Mouse (Mus musculus) thymus, adult 2 months (tissue): ENCODE results near the gene Mapk9. TPM values are rescaled to one million over a fixed set of nuclear protein-coding genes. Genes with fewer than 3 reads are reported as not detected.

Experiments
- DNase-seq: peaks from one replicate; pipeline ENCODE4 v3.0.0; 2021
- H3K27ac ChIP-seq: fragments of 200-500 bp; 2 replicates; pipeline ENCODE4 v1.5.1; 2012; ENCODE audit warnings: low read length, control low read depth; ENCODE audit not compliant: control insufficient read depth, insufficient read depth
- H3K27me3 ChIP-seq: fragments of 200-500 bp; 2 replicates; pipeline ENCODE4 v1.6.1; 2012; ENCODE audit warnings: mild to moderate bottlenecking, low read length, moderate library complexity, mixed read lengths; ENCODE audit not compliant: control insufficient read depth, insufficient read depth
- H3K36me3 ChIP-seq: fragments of 200-500 bp; 2 replicates; pipeline ENCODE4 v1.6.1; 2012; ENCODE audit warnings: mild to moderate bottlenecking, low read length, moderate library complexity; ENCODE audit not compliant: control insufficient read depth, insufficient read depth
- H3K4me1 ChIP-seq: fragments of 200-500 bp; replicated peaks from 2 replicates; pipeline ENCODE4 v1.6.1; 2012; ENCODE audit warnings: low read length; ENCODE audit not compliant: control insufficient read depth, insufficient read depth
- H3K4me3 ChIP-seq: fragments of 200-500 bp; 2 replicates; pipeline ENCODE4 v1.5.1; 2012; ENCODE audit warnings: mild to moderate bottlenecking, low read length, control low read depth, moderate library complexity; ENCODE audit not compliant: control insufficient read depth, insufficient read depth
- CTCF ChIP-seq: fragments of 200-500 bp; IDR thresholded peaks from 2 replicates; pipeline ENCODE4 v1.5.1; 2012; ENCODE audit warnings: mild to moderate bottlenecking, control low read depth, low read length, moderate library complexity, borderline replicate concordance; ENCODE audit not compliant: control insufficient read depth, poor library complexity, insufficient read depth; ENCODE audit errors: extremely low read depth
- POLR2A ChIP-seq: fragments of 200-500 bp; IDR thresholded peaks from 2 replicates; pipeline ENCODE4 v1.6.1; 2012; ENCODE audit warnings: mild to moderate bottlenecking, low read length, control low read depth, moderate library complexity; ENCODE audit not compliant: control insufficient read depth, poor library complexity, insufficient read depth; ENCODE audit errors: extremely low read depth
- WGBS: fragments of 180-500 bp; shearing (Covaris S2); methylation state at CpG from one replicate; pipeline ENCODE4 v1.1.7; 2018; 5-methylcytosine and 5-hydroxymethylcytosine counted together
- polyA plus RNA-seq: library from polyadenylated mRNA; depleted of rRNA; stranded (reverse); fragments of >200 nt; gene quantifications from 2 replicates; pipeline ENCODE4 v1.2.3, GENCODE M21; 2012

The Mapk9 gene
- polyA plus RNA-seq, 1 experiment: 30.1 TPM

DNA sequence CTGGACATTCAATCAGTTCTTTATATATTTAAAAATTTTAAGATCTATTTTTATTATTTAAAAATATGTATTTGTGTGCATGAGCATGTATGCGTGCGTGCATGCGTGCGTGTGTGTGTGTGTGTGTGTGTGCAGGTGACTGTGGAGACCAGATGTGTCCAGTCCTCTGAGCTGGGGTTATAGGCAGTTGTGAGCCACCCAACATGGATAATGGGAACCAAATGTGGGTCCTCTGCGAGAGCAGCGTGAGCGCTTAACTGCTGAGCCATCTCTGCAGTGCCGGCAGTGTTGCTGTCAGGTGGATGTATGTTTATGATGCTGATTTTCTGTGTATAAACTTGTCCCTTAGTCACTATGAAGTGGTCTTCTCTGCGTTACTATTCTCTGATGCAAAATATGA lies 77.0 kb downstream of the Mapk9 start:
- H3K27me3 ChIP-seq: no peaks in the 10 kb centered on the region; the same call in 1 of the 2 replicates
- H3K4me3 ChIP-seq: no peak overlapping the region
- H3K4me1 ChIP-seq: no peaks in the 10 kb centered on the region
- TF ChIP-seq CTCF: no peak
- no peak for TF ChIP-seq POLR2A
- no peak overlapping the region for H3K27ac ChIP-seq
- DNase-seq: no peak
- 94% methylated on average over 9 of the region's 9 CpGs for WGBS
- no peaks in the 10 kb centered on the region for H3K36me3 ChIP-seq

DNA sequence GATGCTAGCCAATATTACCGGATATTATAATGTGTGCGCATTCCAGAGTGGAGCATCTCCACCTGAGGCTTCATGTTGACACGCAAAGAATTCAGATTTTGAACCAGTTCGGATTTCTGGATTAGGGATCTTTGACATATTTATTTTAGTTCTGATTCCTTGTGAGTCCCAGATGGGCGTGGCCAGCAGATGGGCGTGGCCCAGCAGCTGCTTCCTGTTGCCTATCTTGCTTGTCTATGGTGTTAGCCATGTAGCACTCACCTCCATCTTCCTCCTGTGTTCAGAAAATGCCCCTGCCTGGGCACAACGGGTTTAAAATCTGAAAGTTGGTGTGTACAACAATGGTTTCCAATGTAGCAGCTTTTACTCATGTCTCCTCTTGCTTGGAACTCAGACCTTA lies 79.6 kb downstream of the Mapk9 start:
- no peaks in the 10 kb centered on the region; the same call in 1 of the 2 replicates for H3K27me3 ChIP-seq
- WGBS: 77% methylated on average over 7 of the region's 7 CpGs
- H3K36me3 ChIP-seq: no peaks in the 10 kb centered on the region
- no peaks in the 10 kb centered on the region for H3K4me1 ChIP-seq
- TF ChIP-seq POLR2A (no peak), CTCF (no peak)
- DNase-seq: no peak
- no peak overlapping the region for H3K27ac ChIP-seq
- no peak overlapping the region for H3K4me3 ChIP-seq

- TF ChIP-seq POLR2A (no peak), CTCF (no peak)
These were observed 80.6 kb downstream of the Mapk9 start for GRCm38 (mm10) chr11:49927169-49927568.

GRCm38 (mm10) chr11:49927670-49928069 lies 81.1 kb downstream of the Mapk9 start:
- DNase-seq: no peak
- TF ChIP-seq POLR2A (no peak), CTCF (no peak)
- WGBS: 88% methylated on average over 6 of the region's 6 CpGs
- no peaks in the 10 kb centered on the region for H3K36me3 ChIP-seq
- no peaks in the 10 kb centered on the region for H3K27me3 ChIP-seq
- no peaks in the 10 kb centered on the region for H3K4me1 ChIP-seq
- H3K27ac ChIP-seq: no peak overlapping the region
- no peak overlapping the region for H3K4me3 ChIP-seq

More at GRCm38 (mm10) chr11:49927169-49927568, 80.6 kb downstream of the Mapk9 start:
- no peak for DNase-seq
- Histone ChIP-seq H3K27ac (no peak overlapping the region), H3K4me1 (no peaks in the 10 kb centered on the region), H3K27me3 (no peaks in the 10 kb centered on the region), H3K36me3 (no peaks in the 10 kb centered on the region), H3K4me3 (no peak overlapping the region)
- 41% methylated on average over 4 of the region's 4 CpGs for WGBS

DNA sequence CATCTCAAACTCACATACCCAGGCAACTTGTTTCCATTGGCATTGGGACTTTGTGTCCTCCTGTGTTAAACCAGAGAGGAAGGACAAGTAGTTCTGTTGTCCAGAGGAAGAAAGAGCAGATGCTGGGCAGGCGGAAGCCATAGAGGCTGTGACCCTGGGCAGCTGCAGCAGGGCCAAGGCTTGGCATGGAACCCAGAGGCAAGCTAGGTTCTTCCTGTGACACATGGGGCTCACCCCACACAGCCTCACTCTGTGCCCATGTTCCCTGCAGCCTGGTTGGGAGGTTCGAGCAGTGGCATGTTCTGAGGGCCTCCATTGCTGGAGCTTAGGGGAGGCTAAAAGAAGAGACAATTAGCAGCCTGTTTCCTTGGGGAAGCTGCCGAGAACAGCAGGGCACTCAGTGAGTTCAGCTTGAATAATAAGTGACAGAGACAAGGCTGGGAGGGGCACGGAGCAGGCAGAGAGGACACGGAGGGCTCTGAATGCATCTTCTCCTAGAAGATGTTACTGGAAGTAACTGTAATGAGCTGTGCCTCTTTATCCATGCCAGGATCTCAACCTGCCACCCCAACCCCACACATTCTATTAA lies 84.6 kb downstream of the Mapk9 start:
- no peak overlapping the region for H3K27ac ChIP-seq
- no peaks in the 10 kb centered on the region for H3K4me1 ChIP-seq
- no peaks in the 10 kb centered on the region for H3K36me3 ChIP-seq
- WGBS: 76% methylated on average over 5 of the region's 5 CpGs
- no peaks in the 10 kb centered on the region for H3K27me3 ChIP-seq
- no peak overlapping the region for H3K4me3 ChIP-seq
- TF ChIP-seq CTCF (no peak), POLR2A (no peak)
- DNase-seq: no peak

DNA sequence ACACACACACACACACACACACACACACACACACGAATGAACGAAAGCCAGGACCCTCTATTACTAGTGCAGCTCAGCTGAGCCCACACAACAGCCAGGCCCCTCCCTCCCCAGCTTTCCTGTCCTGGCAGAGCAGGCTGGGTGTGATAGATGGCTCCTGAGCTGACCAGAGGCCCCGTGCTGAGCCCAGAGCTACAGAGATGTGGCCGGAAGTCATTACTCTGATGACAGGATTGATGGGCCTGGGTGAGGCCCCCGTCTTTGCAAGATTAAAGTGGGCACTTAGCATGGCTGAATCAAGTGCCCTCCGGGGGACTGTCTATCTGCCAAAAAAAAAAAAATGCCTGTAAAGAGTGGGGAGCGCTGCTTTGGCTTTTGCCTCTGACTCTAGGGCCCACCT lies 85.3 kb downstream of the Mapk9 start:
- no peak for TF ChIP-seq POLR2A
- TF ChIP-seq CTCF: no peak
- Histone ChIP-seq H3K36me3 (no peaks in the 10 kb centered on the region), H3K27me3 (no peaks in the 10 kb centered on the region), H3K4me3 (no peak overlapping the region), H3K4me1 (no peaks in the 10 kb centered on the region), H3K27ac (no peak overlapping the region)
- DNase-seq: no peak
- WGBS: 40% methylated on average over 7 of the region's 7 CpGs

DNA sequence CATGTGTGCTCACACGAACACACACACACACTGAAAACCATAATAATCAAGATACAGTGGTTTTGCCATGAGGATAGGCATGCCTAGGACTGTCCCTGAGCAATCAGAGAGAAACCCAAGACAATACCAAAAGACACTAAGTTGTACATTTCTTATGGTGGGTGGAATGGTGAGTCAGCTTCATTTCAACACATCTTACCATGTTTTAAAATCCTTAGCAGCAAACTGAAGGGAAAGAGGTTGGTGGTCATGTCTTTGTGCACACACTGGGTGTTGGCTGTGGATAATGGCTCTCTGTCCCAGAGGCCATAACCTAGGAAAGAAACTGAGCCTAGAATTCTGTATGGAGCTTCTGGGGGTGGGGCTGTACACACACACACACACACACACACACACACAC lies 87.3 kb downstream of the Mapk9 start:
- H3K4me1 ChIP-seq: no peaks in the 10 kb centered on the region
- 82% methylated on average over 1 of the region's 1 CpGs for WGBS
- no peak overlapping the region for H3K27ac ChIP-seq
- H3K4me3 ChIP-seq: no peak overlapping the region
- no peaks in the 10 kb centered on the region for H3K36me3 ChIP-seq
- H3K27me3 ChIP-seq: no peaks in the 10 kb centered on the region
- TF ChIP-seq POLR2A: no peak
- no peak for TF ChIP-seq CTCF
- DNase-seq: no peak
